Mouse (Mus musculus) thymus, adult 18-20 months (tissue): ENCODE results near the gene Ube2o.
"Not testable (repeated sequence)": the region's sequence is repeated elsewhere in the genome, so short reads cannot be mapped to it uniquely, and the experiment has no call there.

Source experiments
- DNase-seq, 2 experiments: peaks; one replicate each; pipeline ENCODE4 v3.0.0; 2022; ENCODE audit warnings: mixed read lengths in 2 of 2

Gene Ube2o

DNA sequence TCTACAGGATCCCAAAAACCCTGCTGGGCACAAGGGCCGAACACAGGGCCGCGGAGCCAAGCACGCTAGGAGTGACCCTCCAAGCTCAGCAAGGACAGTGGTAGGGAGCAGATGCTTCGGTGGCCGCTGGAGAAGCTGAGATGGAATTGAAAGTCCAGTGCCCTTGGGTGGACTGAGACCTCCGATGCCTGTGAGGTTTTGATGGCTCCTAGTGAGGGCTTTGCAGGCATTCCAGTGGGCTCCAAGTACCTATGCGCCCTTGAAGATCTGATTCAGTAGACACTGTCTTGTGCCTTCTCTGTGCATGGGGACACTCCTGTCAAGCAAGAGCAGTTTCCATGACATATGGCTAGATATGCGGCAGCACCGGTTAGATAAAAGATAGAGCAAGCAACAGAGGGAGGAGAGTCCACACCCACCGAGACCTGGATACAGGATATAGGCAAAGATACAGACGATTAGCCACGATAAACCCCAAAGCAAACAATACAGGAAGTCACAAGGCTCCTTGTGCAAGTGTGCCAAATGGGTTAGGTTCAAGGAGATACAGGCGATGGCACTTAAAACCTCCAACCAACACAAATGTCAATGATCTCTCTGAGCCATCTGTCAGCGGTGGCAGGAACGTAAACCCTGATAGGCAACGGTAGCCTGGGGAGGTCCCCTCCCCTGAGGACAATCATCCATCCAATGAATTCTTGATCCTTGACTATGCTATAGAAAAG is 74.9 kb downstream of the Ube2o start:
- DNase-seq, result no peak

DNA sequence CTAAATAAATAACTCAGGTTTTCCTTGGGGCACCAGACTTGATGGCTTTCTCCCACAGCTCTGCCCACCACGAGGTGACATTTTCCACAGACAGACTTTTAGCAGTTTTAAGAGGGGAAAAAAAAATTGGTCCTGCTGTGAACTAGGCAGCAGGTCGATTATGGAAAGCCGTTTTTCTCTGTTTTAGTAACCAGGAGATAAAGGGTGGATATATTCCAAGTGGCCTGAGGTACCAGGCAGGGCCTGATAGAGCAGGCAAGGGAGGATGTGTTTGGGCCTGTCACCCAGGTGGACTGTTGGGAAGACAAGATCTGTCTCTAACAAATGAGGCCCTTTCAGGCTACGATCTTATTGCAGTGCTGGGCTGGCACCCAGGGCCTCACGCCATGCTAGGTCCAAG is 75.7 kb downstream of the Ube2o start:
- DNase-seq, result no peak

- DNase-seq, result no peak
These were observed 76.7 kb downstream of the Ube2o start for GRCm38 (mm10) chr11:116504516-116504915.

DNA sequence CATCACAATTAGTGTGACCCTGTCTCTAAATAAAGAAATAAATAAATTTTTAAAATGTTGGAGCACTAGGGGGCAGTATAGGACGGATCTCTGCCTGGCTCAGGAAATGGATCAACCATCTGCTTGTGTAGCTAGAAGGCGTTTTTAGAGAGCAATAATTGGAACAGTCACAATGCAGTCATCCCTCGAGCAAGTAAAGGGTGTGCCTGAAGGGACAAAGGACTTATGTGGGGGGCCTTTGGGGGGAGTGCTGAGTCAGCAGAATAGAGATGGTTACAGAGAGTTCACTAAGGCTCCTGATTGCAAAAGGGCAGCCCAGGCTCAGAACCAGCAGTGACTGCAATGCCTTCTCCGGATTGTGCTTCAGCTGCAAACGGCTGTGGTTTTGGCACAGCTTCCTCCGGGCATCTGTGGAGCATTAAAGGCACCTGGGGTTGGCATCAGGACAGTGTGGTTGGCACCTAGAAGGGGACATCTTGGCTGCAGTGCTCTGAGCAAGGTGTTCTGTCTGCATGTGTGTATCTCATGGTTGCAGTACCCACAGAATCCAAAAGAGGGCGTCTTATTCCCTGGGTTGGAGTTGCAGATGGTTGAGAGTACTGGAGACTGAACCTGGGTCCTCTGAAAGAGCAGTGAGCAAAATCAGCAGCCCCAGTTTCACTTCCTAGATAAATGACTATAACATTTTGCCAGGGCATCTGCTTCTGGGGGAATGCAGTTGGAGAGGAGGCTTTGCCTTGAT is 80.1 kb downstream of the Ube2o start:
- no peak for DNase-seq

- no peak for DNase-seq
These were observed 82.2 kb downstream of the Ube2o start for GRCm38 (mm10) chr11:116499018-116499417.

GRCm38 (mm10) chr11:116498596-116498995 is 82.7 kb downstream of the Ube2o start:
- DNase-seq, result no peak

- DNase-seq, result no peak
These were observed 83.9 kb downstream of the Ube2o start for GRCm38 (mm10) chr11:116497313-116497712.

DNA sequence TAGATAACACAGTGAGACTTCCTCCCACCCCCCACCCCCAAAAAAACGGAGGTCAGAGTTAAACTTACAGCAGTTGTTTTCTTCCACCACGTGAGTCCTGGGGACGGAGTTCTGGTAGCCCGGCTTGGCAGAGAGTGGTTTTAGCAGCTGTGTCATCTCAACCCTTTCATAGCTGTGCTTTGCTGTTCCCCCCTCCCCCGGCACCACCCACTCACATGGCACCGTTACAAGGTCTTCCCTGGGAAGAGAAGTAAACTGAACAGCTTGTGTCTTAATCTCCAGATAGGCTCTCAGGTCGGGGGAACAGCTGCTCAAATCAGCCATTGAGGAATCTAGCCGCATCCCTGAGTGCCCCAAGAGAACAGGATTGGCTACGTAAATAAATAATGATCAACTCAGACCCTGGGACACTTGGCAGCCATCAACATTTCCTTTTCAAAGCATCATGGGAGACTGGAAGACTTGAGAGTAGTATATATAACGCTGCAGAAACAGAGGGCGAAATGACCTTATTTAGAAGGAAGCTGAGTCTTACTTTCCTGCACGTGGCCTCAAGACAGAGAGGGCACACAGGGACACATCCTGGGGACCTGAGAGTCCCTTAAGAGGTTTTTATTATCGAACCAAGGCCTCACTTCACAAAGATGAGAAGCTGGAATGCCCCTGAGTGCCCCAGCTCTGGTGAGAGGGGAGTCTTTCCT is 86.6 kb downstream of the Ube2o start:
- DNase-seq, result no peak

- peak; percentile 13 to 33 for DNase-seq
These were observed 87.4 kb downstream of the Ube2o start, which contains the start of gene Prpsap1 for GRCm38 (mm10) chr11:116493795-116494252. Gene Prpsap1 (minus strand): TSS chr11:116494202.

DNA sequence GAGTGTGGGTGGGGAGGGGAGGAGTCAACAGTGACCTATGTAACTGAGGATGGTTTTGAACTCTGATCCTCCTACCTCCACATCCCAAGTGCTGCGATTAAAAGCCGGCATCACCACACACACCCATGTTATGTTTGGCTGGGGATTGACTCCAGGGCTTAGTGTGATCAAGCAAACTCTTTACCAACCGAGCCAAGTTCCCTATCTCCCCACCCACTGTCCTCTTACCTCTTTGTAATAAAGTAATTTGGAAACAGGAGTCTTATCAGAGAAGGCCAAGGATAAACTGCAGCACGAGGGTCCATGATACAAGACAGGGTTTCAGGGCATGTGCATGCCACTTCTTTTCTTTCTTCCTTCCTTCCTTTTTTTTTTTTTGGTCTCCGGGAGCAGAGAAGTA is 88.1 kb downstream of the Ube2o start:
- no peak for DNase-seq

DNA sequence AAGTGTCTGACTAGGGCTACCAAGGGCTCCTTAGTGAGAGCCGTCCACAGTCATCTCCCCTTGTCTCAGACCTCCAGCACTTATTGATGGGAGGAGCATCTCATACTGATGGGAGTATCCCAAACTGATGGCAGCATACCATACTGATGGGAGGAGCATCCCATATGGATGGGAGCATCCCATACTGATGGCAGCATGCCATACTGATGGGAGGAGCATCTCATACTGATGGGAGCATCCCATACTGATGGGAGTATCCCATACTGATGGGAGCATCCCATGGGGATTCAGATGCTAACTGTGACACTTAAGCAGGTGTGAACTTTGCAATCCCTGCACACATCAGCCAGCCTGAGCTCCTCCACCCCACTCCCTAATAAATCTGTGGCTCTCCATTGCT is 88.7 kb downstream of the Ube2o start:
- DNase-seq, result not testable (repeated sequence)

DNA sequence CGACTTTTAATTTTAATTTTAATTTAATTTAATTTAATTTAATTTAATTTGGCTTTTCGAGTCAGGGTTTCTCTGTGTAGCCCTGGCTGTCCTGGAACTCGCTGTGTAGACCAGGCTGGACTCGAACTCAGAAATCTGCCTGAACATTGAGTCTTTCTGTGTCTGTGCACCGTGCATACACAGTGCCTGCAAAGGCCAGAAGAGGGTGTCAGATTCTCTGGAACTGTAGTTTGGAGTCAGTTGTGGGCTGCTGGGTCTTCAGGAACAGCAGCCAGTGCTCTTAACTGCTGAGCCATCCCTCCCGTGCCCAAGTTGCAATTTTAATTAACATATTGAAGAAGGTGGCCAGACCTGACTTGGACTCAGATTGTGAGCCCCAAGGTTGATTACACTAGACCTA is 89.9 kb downstream of the Ube2o start:
- no peak for DNase-seq

GRCm38 (mm10) chr11:116490232-116491107 is 90.8 kb downstream of the Ube2o start:
- peak; percentile 75 to 78 for DNase-seq

DNA sequence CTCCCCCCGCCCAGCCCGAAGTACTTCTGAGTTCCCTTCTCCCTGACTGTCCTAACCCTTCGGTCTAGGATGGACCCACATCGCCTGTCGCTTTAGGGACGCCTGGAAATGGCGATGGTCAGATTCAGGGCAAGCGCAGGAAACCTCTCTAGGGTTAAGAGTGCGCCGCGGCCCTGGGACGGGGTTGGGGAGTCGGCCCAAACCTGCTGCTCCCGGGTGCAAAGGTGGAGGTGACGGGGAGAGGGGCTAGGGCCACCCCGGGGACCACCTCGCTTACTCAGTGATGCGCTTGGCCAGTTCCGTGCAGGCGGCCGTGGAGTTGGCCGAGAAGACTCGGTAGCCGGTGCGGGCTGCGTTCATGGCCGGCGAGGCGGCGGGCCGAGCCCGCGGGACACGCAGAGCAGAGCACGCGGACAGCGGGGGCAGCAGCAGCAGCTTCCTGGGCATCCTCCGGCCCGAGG is 91.4 kb downstream of the Ube2o start:
- DNase-seq, result peak in 1 of 2 experiments; percentile 22

DNA sequence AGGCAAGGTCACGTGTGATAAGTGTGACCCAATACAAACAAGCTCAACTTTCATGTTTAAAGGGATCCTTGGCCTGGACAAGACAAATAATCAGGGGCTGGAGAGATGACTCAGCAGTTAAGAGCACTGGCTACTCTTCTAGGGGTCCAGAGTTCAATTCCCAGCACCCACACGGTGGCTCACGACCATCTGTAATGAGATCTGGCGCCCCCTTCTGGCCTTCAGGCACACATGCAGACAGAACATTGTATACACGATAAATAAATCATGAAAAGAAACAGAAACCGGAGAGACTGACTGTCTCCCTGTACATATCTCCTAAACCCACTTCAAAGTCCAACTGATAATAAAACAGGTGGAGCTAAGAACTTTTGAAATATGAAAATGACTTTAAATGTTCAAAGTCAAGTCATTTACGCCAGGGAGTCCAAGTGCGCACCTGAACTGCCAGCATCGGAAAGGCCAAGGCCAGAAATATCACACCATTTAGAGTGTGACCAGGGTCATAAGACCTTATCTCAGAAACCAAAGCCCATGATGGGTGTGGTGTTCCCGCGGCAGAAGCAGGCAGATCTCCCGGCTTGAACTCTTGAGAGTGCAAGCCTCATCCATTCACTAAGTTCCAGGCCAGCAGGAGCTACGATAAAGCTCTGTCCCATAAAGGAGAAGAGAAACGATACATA is 92.4 kb downstream of the Ube2o start:
- no peak for DNase-seq

GRCm38 (mm10) chr11:116488207-116488606 is 93.0 kb downstream of the Ube2o start:
- no peak for DNase-seq
